Mouse (Mus musculus): Measurements from ENCODE around the gene Cnnm4. TPM values are rescaled to one million over a fixed set of nuclear protein-coding genes. Genes with fewer than 3 reads are reported as not detected.

Gene Cnnm4
- polyA plus RNA-seq, 1 experiment from 2014 or later, result 40.2 TPM

- no peaks in the 10 kb centered on the region for H3K27me3 ChIP-seq (replicated peaks; ENCODE audit: control insufficient read depth, insufficient read depth, low read length)
- peak within 1 kb of the TSS; percentile 83 for H3K4me2 ChIP-seq (ENCODE audit: low read depth, low read length)
- H3K27ac ChIP-seq (ENCODE audit: low read length), result peak within 1 kb of the TSS; percentile 43; the same call in 1 of the 2 replicates
- H3K9me3 ChIP-seq (ENCODE audit: control insufficient read depth, low read length), result no peaks in the 10 kb centered on the region
- under 1% methylated on average over 57 of the region's 57 CpGs for WGBS
- H3K9ac ChIP-seq (ENCODE audit: low read depth, low read length), result peak within 1 kb of the TSS; percentile 87
- peak within 1 kb of the TSS; percentile 87 for H3K4me3 ChIP-seq (ENCODE audit: low read length)
- ATAC-seq, result peak; percentile 100
- H3K4me1 ChIP-seq (ENCODE audit: control insufficient read depth, insufficient read depth, low read length), result peaks cover 3% of the 10 kb centered on the region; the same call in 1 of the 2 replicates
- no peaks in the 10 kb centered on the region for H3K36me3 ChIP-seq (ENCODE audit: control insufficient read depth, insufficient read depth, low read length)
These were observed 26.7 kb upstream of the Cnnm4 start, which contains the start of gene Lman2l for GRCm38 (mm10) chr1:36444471-36445464. Gene Lman2l, minus strand, starts transcription at chr1:36445271.

GRCm38 (mm10) chr1:36445508-36445907 is 25.9 kb upstream of the Cnnm4 start:
- peak; percentile 49 for ATAC-seq
- Histone ChIP-seq H3K4me3 (ENCODE audit: low read length) (0 out of 2 replicates have a peak overlapping the region, but pooled peaks have one; percentile 87), H3K4me2 (ENCODE audit: low read depth, low read length) (no peak overlapping the region)

GRCm38 (mm10) chr1:36446106-36446824 is 25.2 kb upstream of the Cnnm4 start:
- H3K4me3 ChIP-seq (ENCODE audit: low read length), result no peak overlapping the region
- ATAC-seq, result no peak
- H3K27ac ChIP-seq (ENCODE audit: low read length), result no peak overlapping the region
- H3K27me3 ChIP-seq (replicated peaks; ENCODE audit: control insufficient read depth, insufficient read depth, low read length), result no peaks in the 10 kb centered on the region
- peaks cover 3% of the 10 kb centered on the region; the same call in 1 of the 2 replicates for H3K4me1 ChIP-seq (ENCODE audit: control insufficient read depth, insufficient read depth, low read length)
- no peaks in the 10 kb centered on the region for H3K36me3 ChIP-seq (ENCODE audit: control insufficient read depth, insufficient read depth, low read length)
- WGBS, result 82% methylated on average over 5 of the region's 5 CpGs
- H3K9ac ChIP-seq (ENCODE audit: low read depth, low read length), result no peak overlapping the region
- no peak overlapping the region for H3K4me2 ChIP-seq (ENCODE audit: low read depth, low read length)
- no peaks in the 10 kb centered on the region for H3K9me3 ChIP-seq (ENCODE audit: control insufficient read depth, low read length)

More at GRCm38 (mm10) chr1:36445508-36445907, 25.9 kb upstream of the Cnnm4 start:
- Histone ChIP-seq H3K4me1 (ENCODE audit: control insufficient read depth, insufficient read depth, low read length) (peaks cover 3% of the 10 kb centered on the region; the same call in 1 of the 2 replicates), H3K9ac (ENCODE audit: low read depth, low read length) (no peak overlapping the region), H3K27ac (ENCODE audit: low read length) (peak overlapping the region; percentile 17; the same call in 1 of the 2 replicates), H3K9me3 (ENCODE audit: control insufficient read depth, low read length) (no peaks in the 10 kb centered on the region), H3K27me3 (replicated peaks; ENCODE audit: control insufficient read depth, insufficient read depth, low read length) (no peaks in the 10 kb centered on the region), H3K36me3 (ENCODE audit: control insufficient read depth, insufficient read depth, low read length) (no peaks in the 10 kb centered on the region)
- WGBS, result 40% methylated on average over 8 of the region's 8 CpGs

GRCm38 (mm10) chr1:36446841-36447240 is 24.6 kb upstream of the Cnnm4 start:
- WGBS, result 87% methylated on average over 5 of the region's 5 CpGs

GRCm38 (mm10) chr1:36454055-36454815 is 17.2 kb upstream of the Cnnm4 start:
- H3K9me3 ChIP-seq (ENCODE audit: control insufficient read depth, low read length), result no peaks in the 10 kb centered on the region
- 87% methylated on average over 6 of the region's 6 CpGs for WGBS
- H3K4me1 ChIP-seq (ENCODE audit: control insufficient read depth, insufficient read depth, low read length), result no peaks in the 10 kb centered on the region; the same call in 1 of the 2 replicates
- H3K36me3 ChIP-seq (ENCODE audit: control insufficient read depth, insufficient read depth, low read length), result no peaks in the 10 kb centered on the region
- no peak overlapping the region for H3K27ac ChIP-seq (ENCODE audit: low read length)
- H3K4me2 ChIP-seq (ENCODE audit: low read depth, low read length), result no peak overlapping the region
- ATAC-seq, result no peak
- no peaks in the 10 kb centered on the region for H3K27me3 ChIP-seq (replicated peaks; ENCODE audit: control insufficient read depth, insufficient read depth, low read length)
- no peak overlapping the region for H3K9ac ChIP-seq (ENCODE audit: low read depth, low read length)
- no peak overlapping the region for H3K4me3 ChIP-seq (ENCODE audit: low read length)

More at GRCm38 (mm10) chr1:36446841-36447240, 24.6 kb upstream of the Cnnm4 start:
- Histone ChIP-seq H3K4me3 (ENCODE audit: low read length) (no peak overlapping the region), H3K9ac (ENCODE audit: low read depth, low read length) (no peak overlapping the region), H3K4me2 (ENCODE audit: low read depth, low read length) (no peak overlapping the region), H3K9me3 (ENCODE audit: control insufficient read depth, low read length) (no peaks in the 10 kb centered on the region), H3K36me3 (ENCODE audit: control insufficient read depth, insufficient read depth, low read length) (no peaks in the 10 kb centered on the region), H3K27me3 (replicated peaks; ENCODE audit: control insufficient read depth, insufficient read depth, low read length) (no peaks in the 10 kb centered on the region), H3K27ac (ENCODE audit: low read length) (no peak overlapping the region), H3K4me1 (ENCODE audit: control insufficient read depth, insufficient read depth, low read length) (peaks cover 3% of the 10 kb centered on the region; the same call in 1 of the 2 replicates)
- ATAC-seq, result no peak

- no peak overlapping the region for H3K4me3 ChIP-seq (ENCODE audit: low read length)
- no peaks in the 10 kb centered on the region for H3K27me3 ChIP-seq (replicated peaks; ENCODE audit: control insufficient read depth, insufficient read depth, low read length)
- WGBS, result 15% methylated on average over 7 of the region's 7 CpGs
- H3K36me3 ChIP-seq (ENCODE audit: control insufficient read depth, insufficient read depth, low read length), result no peaks in the 10 kb centered on the region
- no peaks in the 10 kb centered on the region; the same call in 1 of the 2 replicates for H3K4me1 ChIP-seq (ENCODE audit: control insufficient read depth, insufficient read depth, low read length)
- H3K9ac ChIP-seq (ENCODE audit: low read depth, low read length), result no peak overlapping the region
- peak; percentile 16; the same call in 1 of the 2 replicates for ATAC-seq
- no peak overlapping the region for H3K27ac ChIP-seq (ENCODE audit: low read length)
- no peak overlapping the region for H3K4me2 ChIP-seq (ENCODE audit: low read depth, low read length)
- H3K9me3 ChIP-seq (ENCODE audit: control insufficient read depth, low read length), result no peaks in the 10 kb centered on the region
These were observed 13.9 kb upstream of the Cnnm4 start for GRCm38 (mm10) chr1:36457388-36458014.

GRCm38 (mm10) chr1:36458169-36458568 is 13.3 kb upstream of the Cnnm4 start:
- Histone ChIP-seq H3K4me1 (ENCODE audit: control insufficient read depth, insufficient read depth, low read length) (no peaks in the 10 kb centered on the region; the same call in 1 of the 2 replicates), H3K27me3 (replicated peaks; ENCODE audit: control insufficient read depth, insufficient read depth, low read length) (no peaks in the 10 kb centered on the region), H3K9ac (ENCODE audit: low read depth, low read length) (no peak overlapping the region), H3K4me2 (ENCODE audit: low read depth, low read length) (no peak overlapping the region), H3K36me3 (ENCODE audit: control insufficient read depth, insufficient read depth, low read length) (no peaks in the 10 kb centered on the region), H3K9me3 (ENCODE audit: control insufficient read depth, low read length) (no peaks in the 10 kb centered on the region), H3K27ac (ENCODE audit: low read length) (no peak overlapping the region), H3K4me3 (ENCODE audit: low read length) (no peak overlapping the region)
- 71% methylated on average over 5 of the region's 5 CpGs for WGBS
- no peak for ATAC-seq

- Histone ChIP-seq H3K27me3 (replicated peaks; ENCODE audit: control insufficient read depth, insufficient read depth, low read length) (no peaks in the 10 kb centered on the region), H3K36me3 (ENCODE audit: control insufficient read depth, insufficient read depth, low read length) (no peaks in the 10 kb centered on the region), H3K9me3 (ENCODE audit: control insufficient read depth, low read length) (no peaks in the 10 kb centered on the region), H3K27ac (ENCODE audit: low read length) (no peak overlapping the region), H3K9ac (ENCODE audit: low read depth, low read length) (no peak overlapping the region), H3K4me2 (ENCODE audit: low read depth, low read length) (no peak overlapping the region), H3K4me3 (ENCODE audit: low read length) (no peak overlapping the region), H3K4me1 (ENCODE audit: control insufficient read depth, insufficient read depth, low read length) (no peaks in the 10 kb centered on the region; the same call in 1 of the 2 replicates)
- ATAC-seq, result no peak
- 53% methylated on average over 2 of the region's 2 CpGs for WGBS
These were observed 9.6 kb upstream of the Cnnm4 start for GRCm38 (mm10) chr1:36461829-36462228.

Data from intestine, embryonic 16.5 days (tissue).